Mouse (Mus musculus) olfactory bulb, adult 2 months (tissue): Measurements from ENCODE around the gene Ehd4.

Source experiments
- CTCF ChIP-seq: fragments of 200-500 bp; IDR thresholded peaks from 2 replicates; pipeline ENCODE4 v1.5.1; 2012; ENCODE audit warnings: low read depth, mild to moderate bottlenecking, low read length, moderate library complexity; ENCODE audit not compliant: insufficient read depth
- POLR2A ChIP-seq: fragments of 200-500 bp; IDR thresholded peaks from 2 replicates; pipeline ENCODE4 v1.6.1; 2012; ENCODE audit warnings: mild to moderate bottlenecking, low read depth, low read length, moderate library complexity; ENCODE audit not compliant: insufficient read depth

DNA sequence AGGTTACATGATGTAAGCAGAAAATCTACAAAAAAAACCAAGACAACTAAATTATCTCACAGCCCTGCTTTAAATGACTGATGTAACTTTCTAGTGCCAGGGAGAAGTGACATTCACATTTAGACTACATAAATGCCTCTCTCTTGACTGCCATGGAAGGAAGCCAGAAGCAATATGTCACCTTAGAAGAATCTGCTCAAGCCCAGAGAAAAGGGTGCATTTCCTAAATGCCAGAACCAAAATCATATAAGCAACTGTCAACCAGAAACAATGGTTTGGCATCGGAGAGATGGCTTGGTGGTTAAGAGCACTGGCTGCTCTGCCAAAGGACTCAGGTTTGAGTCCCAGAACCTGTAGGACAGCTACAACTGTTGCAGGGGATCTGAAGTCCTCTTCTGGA is 22.5 kb downstream of the Ehd4 start:
- no peak for TF ChIP-seq POLR2A
- no peak for TF ChIP-seq CTCF
